Mouse (Mus musculus) forebrain, embryonic 15.5 days (tissue): ENCODE measurements at regions not wholly inside any gene's neighbourhood (a gene's known extent, or its start where the extent isn't known, plus 50 kb on each side); places are given as distances from the start of the nearest gene placed in this dataset.
A peak's percentile ranks its signal among the peaks of the same experiment; 100 is the strongest.

Source experiments
- ATAC-seq: fragments of 200-750 bp; cut with Nextera tagmentation; replicated peaks from 2 replicates; pipeline ENCODE4 v1.8.0; 2017; ENCODE audit warnings: mild to moderate bottlenecking, moderate TSS enrichment, moderate library complexity
- H3K27ac ChIP-seq: fragments of 300-500 bp; sonication (generic); replicated peaks from 2 replicates; pipeline ENCODE4 v1.5.1; 2015; ENCODE audit warnings: mild to moderate bottlenecking, inconsistent platforms
- H3K27me3 ChIP-seq: fragments of 300-500 bp; sonication (generic); 2 replicates; pipeline ENCODE4 v1.6.1; 2015; ENCODE audit warnings: inconsistent platforms
- H3K36me3 ChIP-seq: fragments of 300-500 bp; sonication (generic); 2 replicates; pipeline ENCODE4 v1.6.1; 2015; ENCODE audit warnings: mild to moderate bottlenecking, inconsistent platforms
- H3K4me1 ChIP-seq: fragments of 300-500 bp; sonication (generic); 2 replicates; pipeline ENCODE4 v1.6.1; 2015; ENCODE audit warnings: inconsistent platforms
- H3K4me2 ChIP-seq: fragments of 300-500 bp; sonication (generic); replicated peaks from 2 replicates; pipeline ENCODE4 v1.6.1; 2015; ENCODE audit warnings: mild to moderate bottlenecking, inconsistent platforms
- H3K4me3 ChIP-seq: fragments of 300-500 bp; sonication (generic); 2 replicates; pipeline ENCODE4 v1.5.1; 2015; ENCODE audit warnings: mild to moderate bottlenecking, inconsistent platforms
- H3K9ac ChIP-seq: fragments of 300-500 bp; sonication (generic); replicated peaks from 2 replicates; pipeline ENCODE4 v1.6.1; 2015; ENCODE audit warnings: mild to moderate bottlenecking, inconsistent platforms
- H3K9me3 ChIP-seq: fragments of 300-500 bp; sonication (generic); 2 replicates; pipeline ENCODE4 v1.6.1; 2016; ENCODE audit warnings: inconsistent platforms
- WGBS: fragments of 180-500 bp; shearing (Covaris S2); methylation state at CpG from one replicate; pipeline ENCODE4 v1.1.7; 2015; ENCODE audit warnings: mixed read lengths; 5-methylcytosine and 5-hydroxymethylcytosine counted together

DNA sequence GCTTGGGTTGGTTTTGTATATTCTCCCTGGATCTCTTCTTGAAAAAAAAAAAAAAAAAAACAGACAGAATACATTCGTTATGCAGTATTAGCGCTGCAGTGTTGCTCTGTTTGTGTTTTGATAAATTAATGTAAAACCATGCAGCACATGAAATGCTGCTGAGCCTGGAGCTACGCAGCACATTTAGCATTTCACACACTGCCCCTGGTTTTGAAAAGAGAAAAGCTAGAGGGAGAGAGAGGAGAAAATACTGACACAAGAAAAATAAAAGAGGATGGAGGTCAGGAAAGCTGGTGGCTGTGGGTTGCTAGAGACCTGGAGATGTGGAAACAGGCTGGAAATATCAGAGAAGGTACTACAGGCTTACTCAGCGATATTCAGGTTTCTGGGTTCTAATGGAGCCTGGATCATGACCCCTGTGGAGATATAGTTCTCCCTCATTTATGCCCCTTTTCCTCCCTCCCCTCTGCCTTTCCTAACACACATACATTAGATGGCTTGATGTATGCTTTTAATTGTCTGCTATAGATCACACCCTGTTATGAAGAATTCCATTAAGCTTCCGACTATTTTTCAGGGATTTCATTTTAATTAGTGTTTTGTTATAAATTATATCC, 296.8 kb upstream of the Rsrc1 start:
- Histone ChIP-seq H3K4me2 (no peak overlapping the region), H3K4me3 (no peak overlapping the region), H3K36me3 (no peaks in the 10 kb centered on the region), H3K27me3 (0 out of 2 replicates have a peak, but pooled peaks cover 3% of the 10 kb centered on the region), H3K4me1 (peaks cover 8% of the 10 kb centered on the region), H3K9me3 (no peaks in the 10 kb centered on the region), H3K27ac (no peak overlapping the region), H3K9ac (no peak overlapping the region)
- 38% methylated on average over 5 of the region's 5 CpGs for WGBS
- ATAC-seq, result no peak

DNA sequence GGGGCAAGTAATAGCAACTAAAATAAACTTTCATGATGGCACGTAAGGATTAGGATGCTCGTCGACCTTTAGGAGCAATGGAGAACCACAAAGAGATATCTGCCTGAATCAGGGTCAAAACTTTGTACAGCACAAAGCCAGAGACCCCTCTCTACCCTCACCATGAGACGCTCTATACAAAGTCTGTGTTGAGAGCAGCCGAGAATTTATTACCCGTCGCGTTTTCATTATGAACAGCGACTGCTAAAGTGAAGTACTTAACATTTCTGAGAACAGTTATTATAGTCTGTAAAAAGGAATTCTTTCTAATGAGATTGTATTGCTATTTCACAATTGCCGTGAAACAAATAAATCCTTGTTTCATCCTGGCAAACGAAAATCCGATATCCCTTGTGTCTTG, 296.1 kb upstream of the Rsrc1 start:
- Histone ChIP-seq H3K27ac (no peak overlapping the region), H3K36me3 (no peaks in the 10 kb centered on the region), H3K9me3 (no peaks in the 10 kb centered on the region), H3K4me3 (no peak overlapping the region), H3K27me3 (0 out of 2 replicates have a peak, but pooled peaks cover 3% of the 10 kb centered on the region), H3K4me2 (no peak overlapping the region), H3K9ac (no peak overlapping the region), H3K4me1 (peaks cover 8% of the 10 kb centered on the region)
- ATAC-seq, result no peak
- 71% methylated on average over 12 of the region's 12 CpGs for WGBS

DNA sequence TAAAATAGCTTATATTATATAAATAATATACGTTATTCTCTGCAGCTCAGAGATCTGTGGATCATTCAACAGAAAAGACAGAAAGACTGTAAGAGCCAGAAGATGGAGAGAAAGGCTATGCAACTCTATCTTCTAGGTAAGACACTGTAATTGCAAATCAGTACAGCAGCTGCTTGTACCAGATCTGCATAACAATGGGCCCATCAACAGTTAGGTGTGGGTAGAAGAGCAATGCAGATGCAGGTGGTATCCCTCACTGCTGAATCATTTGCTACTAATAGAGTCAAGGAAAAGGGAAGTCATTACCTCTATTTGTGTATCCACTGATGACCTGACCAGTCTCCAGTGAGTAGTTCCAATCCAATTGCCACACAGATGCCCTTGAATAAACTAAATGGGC, 294.1 kb upstream of the Rsrc1 start:
- ATAC-seq, result no peak
- no peak overlapping the region for H3K27ac ChIP-seq
- H3K36me3 ChIP-seq, result no peaks in the 10 kb centered on the region
- H3K4me1 ChIP-seq, result peaks cover 8% of the 10 kb centered on the region
- H3K4me2 ChIP-seq, result no peak overlapping the region
- 91% methylated on average over 1 of the region's 1 CpGs for WGBS
- no peak overlapping the region for H3K4me3 ChIP-seq
- 0 out of 2 replicates have a peak, but pooled peaks cover 3% of the 10 kb centered on the region for H3K27me3 ChIP-seq
- no peak overlapping the region for H3K9ac ChIP-seq
- H3K9me3 ChIP-seq, result no peaks in the 10 kb centered on the region

DNA sequence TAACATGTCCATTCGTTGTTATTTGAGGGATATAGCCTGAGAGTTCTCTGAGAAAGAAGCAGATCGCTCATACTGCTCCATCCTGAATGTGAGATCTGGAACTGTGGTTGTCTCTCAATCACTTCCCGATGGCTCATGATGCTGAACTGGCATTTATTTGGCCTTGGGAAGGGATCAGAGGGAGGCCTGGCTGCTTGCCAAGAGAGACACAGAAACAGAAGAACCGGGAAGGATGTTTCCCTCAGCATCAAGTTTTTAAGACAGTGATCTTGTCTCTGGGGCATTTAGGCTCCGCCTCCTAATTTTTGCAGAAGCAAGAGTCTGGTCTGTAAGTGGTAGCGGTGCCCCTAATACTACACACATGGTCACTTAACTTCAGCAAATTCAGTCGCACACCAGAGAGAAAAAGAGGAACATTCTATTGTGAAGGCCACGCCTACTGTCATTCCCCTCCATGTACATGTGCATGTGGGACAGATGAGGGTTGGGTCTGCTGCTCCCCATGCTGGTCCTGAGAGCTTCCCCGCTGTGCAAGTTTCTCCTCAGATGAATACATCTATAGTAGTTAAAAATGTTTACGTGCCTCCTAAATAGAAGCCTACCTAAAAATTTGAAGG, 290.2 kb upstream of the Rsrc1 start:
- 81% methylated on average over 10 of the region's 10 CpGs for WGBS
- ATAC-seq, result no peak

GRCm38 (mm10) chr3:66695125-66695524, 286.1 kb upstream of the Rsrc1 start:
- H3K4me1 ChIP-seq, result no peaks in the 10 kb centered on the region
- H3K9me3 ChIP-seq, result no peaks in the 10 kb centered on the region
- H3K27me3 ChIP-seq, result no peaks in the 10 kb centered on the region
- 83% methylated on average over 2 of the region's 2 CpGs for WGBS
- ATAC-seq, result no peak
- no peaks in the 10 kb centered on the region for H3K36me3 ChIP-seq
- H3K27ac ChIP-seq, result no peak overlapping the region
- no peak overlapping the region for H3K4me3 ChIP-seq
- no peak overlapping the region for H3K9ac ChIP-seq
- H3K4me2 ChIP-seq, result no peak overlapping the region

More for the DNA sequence above, 290.2 kb upstream of the Rsrc1 start:
- Histone ChIP-seq H3K9me3 (no peaks in the 10 kb centered on the region), H3K27me3 (no peaks in the 10 kb centered on the region), H3K4me1 (no peaks in the 10 kb centered on the region), H3K4me3 (no peak overlapping the region), H3K4me2 (no peak overlapping the region), H3K36me3 (no peaks in the 10 kb centered on the region), H3K9ac (no peak overlapping the region), H3K27ac (no peak overlapping the region)

- H3K9ac ChIP-seq, result no peak overlapping the region
- no peaks in the 10 kb centered on the region for H3K9me3 ChIP-seq
- no peak overlapping the region for H3K4me2 ChIP-seq
- no peak for ATAC-seq
- no peaks in the 10 kb centered on the region for H3K4me1 ChIP-seq
- H3K36me3 ChIP-seq, result no peaks in the 10 kb centered on the region
- no peaks in the 10 kb centered on the region for H3K27me3 ChIP-seq
- H3K27ac ChIP-seq, result no peak overlapping the region
- 27% methylated on average over 6 of the region's 6 CpGs for WGBS
- H3K4me3 ChIP-seq, result no peak overlapping the region
Measured at GRCm38 (mm10) chr3:66695661-66696253, 285.4 kb upstream of the Rsrc1 start.

GRCm38 (mm10) chr3:66698083-66698482, 283.1 kb upstream of the Rsrc1 start:
- H3K4me1 ChIP-seq, result no peaks in the 10 kb centered on the region
- no peak for ATAC-seq
- H3K9me3 ChIP-seq, result no peaks in the 10 kb centered on the region
- H3K9ac ChIP-seq, result no peak overlapping the region
- no peak overlapping the region for H3K27ac ChIP-seq
- WGBS, result 77% methylated on average over 5 of the region's 5 CpGs
- H3K4me2 ChIP-seq, result no peak overlapping the region
- no peaks in the 10 kb centered on the region for H3K27me3 ChIP-seq
- no peaks in the 10 kb centered on the region for H3K36me3 ChIP-seq
- no peak overlapping the region for H3K4me3 ChIP-seq

DNA sequence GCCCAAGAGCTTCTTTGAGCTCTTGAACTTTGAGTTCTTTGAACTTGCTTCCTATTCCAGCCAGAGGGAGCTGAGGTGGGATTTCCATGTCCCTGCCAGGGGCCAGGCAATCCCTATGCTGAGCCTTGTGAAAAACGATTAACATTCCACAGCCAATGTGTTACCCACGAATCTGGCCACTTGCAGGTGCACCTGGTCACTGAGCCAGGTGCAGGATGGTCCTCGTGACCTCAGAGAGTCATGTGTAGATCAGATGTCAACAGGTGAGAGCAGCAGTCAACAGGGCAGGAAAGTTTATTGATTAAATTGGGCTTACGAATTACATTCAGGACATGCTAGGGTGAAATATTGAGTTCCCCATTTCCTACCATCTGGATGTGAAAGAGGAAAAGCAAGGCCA, 275.4 kb upstream of the Rsrc1 start:
- no peaks in the 10 kb centered on the region for H3K4me1 ChIP-seq
- WGBS, result 92% methylated on average over 4 of the region's 4 CpGs
- H3K27me3 ChIP-seq, result no peaks in the 10 kb centered on the region
- H3K4me2 ChIP-seq, result no peak overlapping the region
- no peak overlapping the region for H3K27ac ChIP-seq
- no peak overlapping the region for H3K4me3 ChIP-seq
- no peaks in the 10 kb centered on the region for H3K36me3 ChIP-seq
- ATAC-seq, result no peak
- H3K9ac ChIP-seq, result no peak overlapping the region
- H3K9me3 ChIP-seq, result no peaks in the 10 kb centered on the region

GRCm38 (mm10) chr3:66735468-66735867, 245.7 kb upstream of the Rsrc1 start:
- Histone ChIP-seq H3K27ac (no peak overlapping the region), H3K27me3 (peaks cover 82% of the 10 kb centered on the region), H3K9ac (no peak overlapping the region), H3K4me3 (no peak overlapping the region), H3K9me3 (no peaks in the 10 kb centered on the region), H3K36me3 (no peaks in the 10 kb centered on the region), H3K4me1 (no peaks in the 10 kb centered on the region), H3K4me2 (no peak overlapping the region)
- no peak for ATAC-seq
- 76% methylated on average over 1 of the region's 1 CpGs for WGBS

GRCm38 (mm10) chr3:66738201-66739062, 242.8 kb upstream of the Rsrc1 start:
- Histone ChIP-seq H3K4me3 (no peak overlapping the region), H3K4me2 (no peak overlapping the region), H3K27ac (no peak overlapping the region), H3K4me1 (no peaks in the 10 kb centered on the region), H3K36me3 (no peaks in the 10 kb centered on the region), H3K9me3 (no peaks in the 10 kb centered on the region), H3K27me3 (peaks cover 92% of the 10 kb centered on the region), H3K9ac (no peak overlapping the region)
- WGBS, result 62% methylated on average over 12 of the region's 12 CpGs
- peak; percentile 51 for ATAC-seq

DNA sequence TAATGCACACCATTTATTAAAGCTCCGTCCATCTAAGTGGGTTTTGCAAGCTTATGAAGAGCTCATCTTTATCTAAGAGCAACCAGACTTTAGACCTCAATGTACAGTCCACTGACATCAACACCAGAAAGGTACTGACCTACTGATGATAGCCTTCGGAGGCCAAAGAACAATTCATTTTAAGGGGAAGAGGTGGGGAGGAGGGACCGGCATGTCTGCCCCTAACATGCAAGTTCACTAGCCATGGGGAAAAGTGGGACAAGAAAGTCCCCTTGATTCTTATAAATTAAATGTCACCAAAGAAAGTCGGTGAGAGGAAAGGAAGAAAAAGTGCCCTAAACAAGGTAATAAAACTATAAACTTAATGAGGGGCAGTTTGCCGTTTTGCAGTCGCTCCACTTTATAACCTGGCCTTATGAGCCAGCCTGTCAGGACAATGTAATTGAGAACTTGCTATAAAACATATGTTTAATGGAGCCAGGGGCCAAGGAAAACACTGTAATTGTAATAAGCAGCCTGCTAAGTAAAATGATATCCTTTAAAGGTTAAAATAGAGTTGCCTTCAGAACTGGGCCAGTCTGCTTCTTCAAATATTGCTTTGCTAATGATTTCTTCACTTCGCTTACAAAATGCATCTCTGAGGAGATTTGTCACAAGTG, 241.7 kb upstream of the Rsrc1 start:
- ATAC-seq, result no peak

More for the DNA sequence above, 241.7 kb upstream of the Rsrc1 start:
- Histone ChIP-seq H3K4me1 (no peaks in the 10 kb centered on the region), H3K27ac (no peak overlapping the region), H3K4me3 (no peak overlapping the region), H3K36me3 (no peaks in the 10 kb centered on the region), H3K4me2 (no peak overlapping the region), H3K9ac (no peak overlapping the region), H3K9me3 (no peaks in the 10 kb centered on the region), H3K27me3 (peaks cover 97% of the 10 kb centered on the region)
- 83% methylated on average over 7 of the region's 7 CpGs for WGBS
